Mouse (Mus musculus) embryonic fibroblast, embryonic 13.5 days (primary cell): Measurements from ENCODE around the gene Lmo4.

Experiments
- CTCF ChIP-seq: IDR thresholded peaks from 2 replicates; pipeline ENCODE4 v1.5.1; 2011; ENCODE audit warnings: mild to moderate bottlenecking, control low read depth, low read length, moderate library complexity, borderline replicate concordance; ENCODE audit not compliant: insufficient read depth
- POLR2A ChIP-seq: IDR thresholded peaks from 2 replicates; pipeline ENCODE4 v1.6.1; 2011; ENCODE audit warnings: low read depth, mild to moderate bottlenecking, control low read depth, low read length, moderate library complexity

- no peak for TF ChIP-seq POLR2A
- no peak for TF ChIP-seq CTCF
Observed at GRCm38 (mm10) chr3:144229312-144229711, 24.3 kb upstream of the Lmo4 start.
